Mouse (Mus musculus): Measurements from ENCODE around the gene Lhfpl5.

The Lhfpl5 gene

DNA sequence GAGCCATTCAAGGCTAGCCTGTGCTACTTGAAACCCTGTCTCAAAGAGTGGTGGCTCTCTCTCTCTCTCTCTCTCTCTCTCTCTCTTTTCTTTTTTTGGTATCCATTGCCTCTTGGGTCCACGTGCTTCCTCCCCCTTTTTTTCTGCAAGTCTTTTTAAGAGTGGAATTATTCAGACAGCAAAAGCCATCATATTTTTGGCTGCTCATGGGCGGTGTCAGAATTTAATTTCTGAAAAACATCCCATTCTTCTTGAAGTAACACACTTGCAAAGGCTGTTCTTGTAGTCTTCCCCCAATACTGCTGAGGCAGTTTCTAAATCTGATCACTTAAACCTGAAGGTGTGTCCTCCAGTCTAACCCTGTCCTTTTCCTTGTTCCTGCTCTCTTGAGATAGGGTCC, 51.5 kb downstream of the Lhfpl5 start:
- no peak for DNase-seq (ENCODE audit: extremely low spot score)

GRCm38 (mm10) chr17:28628248-28629124, 53.0 kb downstream of the Lhfpl5 start:
- no peak for DNase-seq (ENCODE audit: extremely low spot score)

DNA sequence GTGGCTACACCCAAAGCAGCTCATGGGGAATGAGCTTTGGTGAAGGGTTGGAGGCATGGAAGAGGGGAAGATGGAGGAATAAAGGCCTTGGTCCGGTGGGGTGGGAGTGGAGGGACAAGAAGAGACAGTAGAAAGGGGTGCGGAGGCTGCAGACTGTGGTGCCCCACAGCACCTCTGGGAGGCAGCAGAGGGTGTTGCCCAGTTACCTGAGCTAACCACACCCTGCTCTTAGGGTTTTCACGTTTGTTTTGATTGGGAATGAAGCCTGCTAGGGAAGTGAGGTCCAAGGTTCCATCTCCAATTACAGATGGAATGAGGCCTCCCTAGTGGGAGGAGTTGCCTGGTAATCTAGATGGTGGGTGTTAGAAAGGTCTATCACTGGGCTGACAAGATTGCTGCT, 53.7 kb downstream of the Lhfpl5 start:
- DNase-seq (ENCODE audit: extremely low spot score), result no peak

Measured in embryo, embryonic 9.5 days (tissue).